Mouse (Mus musculus) cortical plate, adult 2 months (tissue): ENCODE measurements around the gene Plxna4.

ENCODE experiments used
- CTCF ChIP-seq: fragments of 200-500 bp; IDR thresholded peaks from 2 replicates; pipeline ENCODE4 v1.5.1; 2011; ENCODE audit warnings: mild to moderate bottlenecking, control low read depth, low read length; ENCODE audit not compliant: insufficient read depth; ENCODE audit errors: extremely low read depth
- POLR2A ChIP-seq: fragments of 200-500 bp; IDR thresholded peaks from 2 replicates; pipeline ENCODE4 v1.6.1; 2011; ENCODE audit warnings: mild to moderate bottlenecking, low read length, control low read depth; ENCODE audit not compliant: insufficient read depth; ENCODE audit errors: extremely low read depth

- TF ChIP-seq CTCF (no peak), POLR2A (no peak)
Observed at GRCm38 (mm10) chr6:32606787-32607186, 18.8 kb upstream of the Plxna4 start.
